Mouse (Mus musculus) CD8-positive naive resting alpha-beta T cell, adult 2 months (primary cell): ENCODE measurements around the gene Socs7.

Experiments
- DNase-seq, 2 experiments: peaks; one replicate each; pipeline ENCODE4 v3.0.0; 2022; ENCODE audit warnings: low read depth in 2 of 2, low spot score in 2 of 2

The Socs7 gene

DNA sequence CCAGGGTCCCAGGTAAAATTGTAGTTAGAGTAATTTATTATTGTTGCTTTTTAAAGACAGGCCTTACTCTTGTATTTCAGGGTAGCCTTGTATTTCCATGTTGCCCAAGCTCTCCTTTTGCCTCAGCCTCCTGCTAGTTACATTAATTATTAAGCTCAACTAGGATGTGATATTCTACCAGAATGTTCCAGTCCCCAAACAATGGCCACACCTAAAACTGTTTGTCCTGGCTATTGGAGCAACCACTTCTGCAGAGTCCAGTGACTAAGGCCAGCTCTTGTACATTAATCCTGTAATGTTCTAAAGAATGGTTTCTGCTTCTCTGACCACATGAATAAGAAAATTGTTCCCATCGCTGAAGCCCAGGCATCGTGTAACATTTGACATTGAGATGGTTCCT lies 20.7 kb downstream of the Socs7 start:
- no peak for DNase-seq

- DNase-seq: no peak
These were observed 21.4 kb downstream of the Socs7 start for GRCm38 (mm10) chr11:97383764-97384163.

DNA sequence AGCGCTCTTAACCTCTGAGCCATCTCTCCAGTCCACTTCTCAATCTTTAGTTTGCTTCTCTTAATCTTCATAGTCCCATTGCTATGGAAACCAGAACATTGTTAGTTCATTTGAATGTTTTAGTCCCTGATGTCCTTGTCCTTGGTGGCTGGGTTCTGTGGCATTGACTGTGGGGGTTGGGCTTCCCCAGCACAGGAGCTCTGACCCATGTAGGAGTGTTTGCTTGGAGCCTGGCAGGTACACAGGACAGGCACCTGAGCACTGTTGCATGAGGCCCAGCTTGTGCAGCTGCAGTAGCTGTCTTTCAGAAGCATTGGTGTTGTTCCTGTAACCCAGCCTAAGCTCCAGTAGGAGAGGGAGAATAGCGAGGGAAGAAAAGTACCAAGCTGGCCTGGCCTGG lies 25.5 kb downstream of the Socs7 start:
- no peak for DNase-seq

GRCm38 (mm10) chr11:97389127-97389526 lies 26.8 kb downstream of the Socs7 start:
- no peak for DNase-seq

- no peak for DNase-seq
These were observed 31.3 kb downstream of the Socs7 start for GRCm38 (mm10) chr11:97393658-97394057.

GRCm38 (mm10) chr11:97394146-97394545 lies 31.8 kb downstream of the Socs7 start:
- no peak for DNase-seq

DNA sequence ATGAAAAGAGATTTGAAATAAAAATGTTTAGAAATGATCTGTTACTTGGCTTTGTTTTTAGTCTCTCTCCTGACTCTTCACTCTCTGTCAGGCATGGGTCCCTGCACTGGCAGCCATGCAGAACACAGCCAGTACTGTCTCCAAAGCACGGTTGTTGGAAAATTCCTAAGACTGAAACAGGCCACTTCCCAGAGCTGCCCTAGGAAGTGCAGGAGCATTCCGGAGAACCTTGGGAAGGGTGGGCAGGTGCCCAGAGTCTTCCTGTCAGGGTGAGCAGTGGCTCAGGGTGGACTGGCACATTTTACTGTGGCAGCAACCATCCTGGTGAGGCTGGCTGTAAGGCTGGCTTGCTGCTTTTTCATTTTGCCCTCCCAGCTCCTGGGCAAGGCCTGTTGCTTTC lies 36.2 kb downstream of the Socs7 start:
- no peak for DNase-seq

GRCm38 (mm10) chr11:97399958-97400710 lies 37.8 kb downstream of the Socs7 start:
- DNase-seq: peak; percentile 61 to 73

GRCm38 (mm10) chr11:97401082-97401481 lies 38.7 kb downstream of the Socs7 start:
- no peak for DNase-seq

DNA sequence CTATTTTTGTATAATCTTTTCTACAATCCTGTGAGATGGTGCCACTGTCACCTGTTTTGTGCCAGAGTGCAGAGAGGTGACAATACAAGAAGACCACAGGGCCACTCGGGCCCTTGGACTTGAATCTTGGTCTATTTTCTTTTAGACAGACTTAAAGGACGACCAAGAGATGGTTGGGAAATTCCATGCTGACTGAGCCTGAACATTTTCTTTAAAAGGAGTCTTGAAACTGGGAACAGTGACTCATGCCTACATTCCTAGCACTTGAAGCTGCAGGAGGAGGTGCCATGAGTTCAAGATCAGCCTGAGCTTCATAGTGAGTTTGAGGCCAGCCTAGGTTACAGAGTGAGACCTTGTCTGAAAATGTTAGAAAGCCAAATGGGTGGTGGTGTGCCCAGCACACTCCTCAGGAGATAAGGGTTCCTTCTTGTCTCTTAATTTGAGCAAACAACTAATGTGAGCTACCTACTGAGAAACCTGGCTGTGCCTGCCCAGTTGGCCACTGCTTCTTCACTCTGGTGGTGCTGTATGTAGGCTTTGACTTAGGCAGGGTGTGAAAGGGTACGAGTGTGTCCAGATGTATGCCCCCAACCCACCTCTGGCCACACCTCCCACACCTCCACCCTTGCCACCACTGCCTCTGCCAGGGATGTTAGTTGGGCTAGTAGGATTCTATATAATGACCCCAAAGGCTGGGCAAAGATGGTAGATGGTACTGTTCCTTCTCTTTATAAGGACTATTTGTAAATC lies 39.5 kb downstream of the Socs7 start:
- no peak for DNase-seq

GRCm38 (mm10) chr11:97402746-97403145 lies 40.4 kb downstream of the Socs7 start:
- no peak for DNase-seq

DNA sequence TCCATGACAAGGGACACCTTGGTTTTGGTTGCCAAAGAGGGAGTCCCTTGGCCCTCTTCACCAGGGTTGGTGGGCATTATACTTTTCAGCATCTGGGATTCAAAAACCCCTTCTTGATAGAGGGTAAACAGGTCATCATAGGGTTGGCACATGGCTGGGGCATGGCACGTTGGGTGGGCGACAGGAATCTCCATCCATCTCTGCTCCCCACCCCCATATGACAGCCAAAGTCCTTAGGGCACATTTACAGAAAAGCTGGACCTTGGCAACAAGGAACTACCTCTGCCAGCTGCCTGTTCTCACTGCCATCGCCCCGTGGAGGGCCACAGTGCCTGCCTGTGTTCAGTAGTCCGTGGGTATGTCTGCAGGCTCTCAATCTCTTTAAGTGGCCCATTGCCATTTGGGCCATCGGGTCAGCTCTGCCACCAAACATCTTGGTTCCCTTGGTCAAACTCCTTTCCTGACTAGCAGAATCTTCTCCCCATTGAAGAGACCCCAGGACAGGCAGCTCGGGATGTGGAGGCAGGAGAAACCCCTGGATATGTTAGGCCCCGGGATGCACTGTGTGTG lies 41.3 kb downstream of the Socs7 start:
- DNase-seq: no peak

- no peak for DNase-seq
These were observed 41.9 kb downstream of the Socs7 start for GRCm38 (mm10) chr11:97404184-97404760.

DNA sequence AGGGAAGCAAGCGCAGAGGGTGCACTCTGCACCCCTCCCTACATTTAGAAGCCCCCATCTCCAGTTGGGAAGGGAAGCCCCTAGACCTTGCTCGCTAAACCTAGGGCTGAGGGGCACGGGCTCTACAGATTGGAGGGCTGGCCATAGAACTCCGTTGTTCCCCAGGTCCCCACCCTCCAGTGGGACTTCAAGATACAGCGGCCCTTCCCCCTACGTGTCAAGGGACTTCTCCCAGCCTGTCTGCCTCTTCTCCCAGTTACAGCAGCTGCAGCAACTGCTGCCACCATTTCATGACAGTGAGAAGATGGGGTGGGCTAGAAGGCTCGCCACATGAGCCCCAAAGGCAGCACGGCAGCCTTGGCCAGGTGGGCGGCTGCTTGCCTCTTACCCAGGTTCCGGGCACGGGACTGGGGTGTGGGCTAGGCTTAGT lies 42.4 kb downstream of the Socs7 start:
- no peak for DNase-seq

DNA sequence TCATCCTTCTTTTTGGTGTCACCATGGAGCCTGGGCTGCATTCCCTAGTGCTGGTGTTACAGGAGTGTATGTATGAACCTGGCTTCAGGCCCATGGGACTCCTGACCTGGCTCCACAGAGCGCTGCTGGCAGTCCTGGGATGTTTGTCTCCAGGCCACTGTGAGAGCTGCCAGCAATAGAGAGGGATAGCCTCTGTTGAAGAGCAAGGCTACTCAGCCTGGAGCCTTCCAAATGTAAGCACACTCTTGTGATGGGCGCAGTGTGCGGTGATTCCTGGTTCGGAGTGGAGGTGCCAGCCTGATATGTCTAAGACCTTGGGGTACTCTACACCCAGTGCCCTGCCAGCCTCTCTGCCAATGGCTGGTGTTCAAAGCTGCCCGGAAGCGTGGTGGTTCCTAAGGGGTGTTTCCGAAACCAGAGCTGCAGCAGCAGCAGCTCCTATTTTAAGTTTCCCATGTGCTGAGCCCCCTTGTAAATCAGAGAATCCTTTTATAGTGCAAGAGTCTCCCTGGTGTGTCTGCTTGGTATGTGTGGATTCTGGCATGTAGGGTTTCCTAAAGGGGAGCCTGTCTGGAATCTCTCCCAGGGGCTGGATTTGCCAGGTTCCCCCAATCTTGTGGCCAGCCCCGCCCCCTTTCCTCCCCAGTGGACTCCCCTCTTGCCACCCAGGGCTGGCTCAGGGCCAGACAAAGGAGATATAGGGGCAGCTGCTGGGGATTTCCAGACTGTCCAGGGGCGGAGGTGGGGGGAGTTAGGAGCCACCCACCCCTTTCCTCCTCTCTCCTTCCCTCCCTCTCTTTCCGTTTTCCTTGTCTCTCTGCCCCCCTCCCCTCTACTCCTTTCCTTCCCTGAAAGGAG lies 44.0 kb downstream of the Socs7 start:
- no peak for DNase-seq

GRCm38 (mm10) chr11:97407456-97407855 lies 45.1 kb downstream of the Socs7 start:
- DNase-seq: no peak

GRCm38 (mm10) chr11:97408171-97408570 lies 45.8 kb downstream of the Socs7 start:
- DNase-seq: peak; percentile 59 to 71

GRCm38 (mm10) chr11:97410958-97411357 lies 48.6 kb downstream of the Socs7 start:
- DNase-seq: no peak

DNA sequence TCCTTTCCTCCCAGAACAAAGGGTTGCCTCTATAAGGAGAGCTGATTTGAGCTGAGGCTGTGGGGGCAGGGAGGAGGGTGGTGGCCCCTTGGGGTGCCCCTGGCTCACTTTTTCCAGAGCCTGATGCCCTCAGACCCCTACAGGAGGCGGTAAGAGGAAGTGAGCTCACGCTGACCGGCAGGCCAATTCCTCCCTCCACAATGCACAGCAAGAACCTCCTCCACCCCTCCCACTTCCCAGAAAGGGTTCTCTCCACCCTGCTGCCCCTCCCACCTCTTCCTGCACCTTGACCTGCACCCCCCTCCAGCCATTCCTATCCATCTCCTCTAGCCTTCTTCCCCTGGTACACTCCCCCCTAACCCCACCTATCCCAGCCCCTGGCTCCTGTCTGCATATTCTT lies 49.8 kb downstream of the Socs7 start:
- no peak for DNase-seq

DNA sequence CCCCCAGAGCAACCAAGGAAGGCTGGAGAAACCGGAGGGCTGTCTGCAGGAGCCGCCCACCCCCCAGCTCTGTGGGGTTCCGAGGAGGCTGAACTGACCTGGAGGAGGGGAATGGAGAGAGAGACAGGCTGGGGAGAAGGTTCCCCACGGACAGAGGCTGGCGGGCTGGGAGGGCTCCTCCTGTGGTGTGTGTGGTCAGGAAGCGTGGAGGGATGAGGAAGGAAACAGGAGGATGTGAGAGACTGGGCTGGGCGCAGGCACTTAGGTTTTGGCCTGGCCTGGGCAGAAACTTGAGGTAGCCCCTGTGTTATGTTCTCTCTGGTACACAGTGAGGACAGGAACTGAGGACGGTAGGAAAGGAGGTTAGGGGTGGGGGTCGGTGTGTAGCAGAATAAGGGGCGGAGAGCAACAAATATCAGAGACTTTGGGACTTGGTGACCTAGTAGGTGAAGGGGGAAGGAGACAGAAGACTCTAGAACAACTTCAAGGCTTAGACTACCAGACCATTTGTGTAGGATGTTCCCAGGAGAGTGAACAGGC lies 50.5 kb downstream of the Socs7 start:
- DNase-seq: no peak

DNA sequence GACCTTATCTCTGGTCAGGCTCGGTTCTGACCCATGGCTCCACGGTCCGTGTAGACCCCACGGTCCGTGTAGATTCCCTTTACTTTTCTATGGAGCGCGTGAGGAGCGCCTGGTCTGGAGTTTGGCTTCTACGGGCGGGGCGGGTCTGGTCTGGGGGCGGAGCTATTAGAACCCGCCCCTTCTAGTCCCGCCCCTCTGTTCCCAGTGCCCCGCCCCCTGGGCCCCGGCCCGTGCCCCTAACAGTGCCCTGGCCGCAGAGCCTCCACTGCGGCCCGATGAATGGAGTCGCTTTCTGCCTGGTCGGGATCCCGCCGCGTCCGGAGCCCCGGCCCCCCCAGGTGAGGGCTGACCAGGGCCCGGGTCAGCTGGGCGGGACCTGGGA lies 53.0 kb downstream of the Socs7 start, which contains the start of gene Arhgap23:
Gene Arhgap23 (plus strand): TSS at position 204 of the 382 bp plus-strand sequence.
- no peak for DNase-seq
